Mouse (Mus musculus) ovary, postnatal 10 days (tissue): ENCODE results near the gene Timm10.

Experiments
- DNase-seq: peaks from one replicate; pipeline ENCODE4 v3.0.0; 2022; ENCODE audit warnings: low spot score

Gene Timm10

GRCm38 (mm10) chr2:84819861-84820260, 6.9 kb upstream of the Timm10 start:
- DNase-seq = no peak

DNA sequence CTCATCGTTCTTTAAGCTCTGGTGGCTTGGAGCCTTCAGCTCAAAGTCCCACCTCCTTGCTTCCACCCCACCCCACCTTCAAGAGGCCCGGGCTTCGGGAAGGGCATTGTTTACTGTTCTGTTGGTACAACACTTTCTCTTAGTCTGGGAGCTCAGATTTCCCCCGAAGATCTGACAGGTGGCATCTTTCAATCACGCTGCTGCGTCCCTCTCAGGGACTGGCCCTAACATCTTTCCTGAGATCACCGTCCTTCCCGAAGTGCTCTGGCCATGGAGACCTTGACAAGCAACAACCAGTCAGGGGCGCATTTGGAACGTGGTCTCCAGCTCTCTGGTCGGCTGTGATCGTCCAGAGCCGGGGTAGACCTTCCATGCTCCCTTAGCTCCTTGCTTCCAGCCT, 4.2 kb upstream of the Timm10 start, which contains the start of gene Smtnl1:
TSS of gene Smtnl1 (minus strand) at position 101 of the 400 bp plus-strand sequence.
- no peak for DNase-seq

- no peak for DNase-seq
Observed at GRCm38 (mm10) chr2:84823237-84823636, 3.6 kb upstream of the Timm10 start.

- no peak for DNase-seq
Observed at GRCm38 (mm10) chr2:84827283-84827920, 605 bp downstream of the Timm10 start.

DNA sequence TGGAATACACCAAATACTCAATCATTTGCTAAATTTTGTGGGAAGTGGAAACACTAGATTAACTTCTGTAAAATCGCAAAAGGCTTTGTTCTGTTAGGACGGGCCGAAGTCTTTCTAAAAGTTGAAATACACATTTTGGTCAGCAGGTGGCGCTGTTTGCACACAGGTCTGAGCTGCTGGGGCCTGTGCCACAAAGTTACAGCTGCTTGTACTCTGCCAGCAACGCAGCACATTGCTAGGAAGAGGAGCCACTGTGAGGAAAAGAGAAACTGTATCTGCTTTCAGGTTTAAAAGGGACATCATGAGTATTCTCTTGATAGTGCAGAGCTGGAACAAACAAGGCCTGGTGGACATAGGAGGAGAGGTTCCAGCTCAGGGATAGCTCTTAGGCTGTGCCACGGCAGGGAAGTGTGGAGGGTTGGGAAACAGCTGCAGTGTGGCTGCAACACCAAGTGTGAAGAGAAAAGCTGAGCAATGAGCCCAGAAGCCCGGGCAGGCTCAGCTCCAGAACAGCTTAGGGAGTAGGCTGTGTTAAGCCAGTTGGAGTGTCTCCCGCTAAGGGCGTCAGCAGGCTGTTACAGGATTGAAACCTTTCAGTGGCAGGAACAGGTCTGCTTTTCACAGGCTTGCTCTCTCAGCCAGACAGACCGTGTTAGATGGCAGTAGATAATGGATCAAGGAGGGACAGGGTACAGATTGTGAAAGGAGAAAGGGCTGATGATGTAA, 5.0 kb downstream of the Timm10 start:
- peak; percentile 67 for DNase-seq

- no peak for DNase-seq
Observed at GRCm38 (mm10) chr2:84837107-84837506, 10.3 kb downstream of the Timm10 start.

- DNase-seq = no peak
Observed at GRCm38 (mm10) chr2:84837817-84838592, 11.2 kb downstream of the Timm10 start.

GRCm38 (mm10) chr2:84838593-84838949, 11.8 kb downstream of the Timm10 start, which contains the start of gene Slc43a1:
TSS of gene Slc43a1 (plus strand) at chr2:84838850.
- no peak for DNase-seq

- no peak for DNase-seq
Observed at GRCm38 (mm10) chr2:84838993-84839980, 12.5 kb downstream of the Timm10 start.

- DNase-seq = peak; percentile 58
Observed at GRCm38 (mm10) chr2:84840016-84840747, 13.4 kb downstream of the Timm10 start.

- no peak for DNase-seq
Observed at GRCm38 (mm10) chr2:84840748-84841563, 14.2 kb downstream of the Timm10 start.

- DNase-seq = no peak
Observed at GRCm38 (mm10) chr2:84841905-84842304, 15.1 kb downstream of the Timm10 start.

GRCm38 (mm10) chr2:84843654-84844053, 16.9 kb downstream of the Timm10 start:
- no peak for DNase-seq

DNA sequence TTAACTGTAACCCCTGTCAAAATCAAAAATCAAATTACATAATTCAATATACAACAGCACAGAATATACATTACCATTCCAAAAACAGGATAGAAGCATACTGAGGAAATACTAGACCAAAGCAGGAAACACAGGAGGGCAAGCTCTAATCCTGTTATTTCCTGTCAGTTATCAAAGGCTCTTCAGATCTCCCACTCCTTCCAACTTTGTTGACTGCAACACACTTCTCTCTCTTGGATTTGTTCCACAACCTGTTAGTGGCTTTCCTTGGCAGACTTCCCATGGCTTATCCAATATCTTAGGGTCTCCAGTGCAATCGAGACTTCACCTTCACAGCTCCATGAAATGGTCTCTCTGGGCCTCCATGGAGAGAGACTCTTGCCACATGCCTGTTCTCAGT, 18.4 kb downstream of the Timm10 start:
- no peak for DNase-seq

GRCm38 (mm10) chr2:84850407-84851129, 23.8 kb downstream of the Timm10 start:
- DNase-seq = no peak

DNA sequence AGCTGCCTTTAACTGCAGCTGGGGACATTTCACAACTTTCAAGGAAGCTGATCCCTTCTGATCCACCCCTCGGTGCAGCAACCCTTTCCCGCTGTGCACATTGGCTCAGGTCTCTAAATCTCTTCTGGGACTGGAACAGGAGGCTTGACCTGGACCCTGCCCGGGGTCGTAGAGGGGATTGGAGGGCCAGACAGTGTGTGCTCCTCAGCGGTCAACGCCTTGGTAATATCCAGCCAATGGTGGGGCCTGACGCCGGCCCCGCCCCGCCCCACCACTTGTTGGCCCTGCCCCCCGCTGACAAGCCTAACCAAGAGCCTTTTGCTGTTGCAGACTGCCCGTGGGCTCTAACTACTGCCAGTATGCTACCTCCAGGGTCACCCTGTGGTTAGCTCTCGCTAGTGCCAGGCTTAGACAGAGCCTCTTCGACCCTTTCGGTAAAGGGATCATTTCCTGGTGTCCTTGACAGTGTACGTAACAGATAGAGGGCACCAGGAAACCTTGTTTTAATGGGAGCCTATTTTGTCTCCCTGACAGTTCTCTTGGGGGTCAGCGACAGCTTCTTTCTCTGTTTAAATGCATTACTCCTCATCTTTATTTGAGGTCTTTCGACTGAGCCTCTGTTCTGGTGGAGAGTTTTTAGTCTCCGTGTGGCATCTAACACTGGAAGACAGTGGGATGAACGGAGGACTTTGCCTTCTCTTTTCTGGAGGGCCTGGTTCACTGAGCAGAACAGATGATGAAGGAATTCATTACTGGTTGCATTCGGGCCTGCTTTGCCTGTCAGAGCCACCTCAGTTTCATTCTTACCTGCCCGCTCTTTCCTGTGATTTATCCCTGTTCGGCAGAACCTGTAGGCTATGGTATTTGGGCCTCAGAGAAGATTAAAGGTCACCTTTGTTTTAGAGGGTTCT, 24.6 kb downstream of the Timm10 start:
- no peak for DNase-seq

- no peak for DNase-seq
Observed at GRCm38 (mm10) chr2:84855732-84856131, 28.9 kb downstream of the Timm10 start.

DNA sequence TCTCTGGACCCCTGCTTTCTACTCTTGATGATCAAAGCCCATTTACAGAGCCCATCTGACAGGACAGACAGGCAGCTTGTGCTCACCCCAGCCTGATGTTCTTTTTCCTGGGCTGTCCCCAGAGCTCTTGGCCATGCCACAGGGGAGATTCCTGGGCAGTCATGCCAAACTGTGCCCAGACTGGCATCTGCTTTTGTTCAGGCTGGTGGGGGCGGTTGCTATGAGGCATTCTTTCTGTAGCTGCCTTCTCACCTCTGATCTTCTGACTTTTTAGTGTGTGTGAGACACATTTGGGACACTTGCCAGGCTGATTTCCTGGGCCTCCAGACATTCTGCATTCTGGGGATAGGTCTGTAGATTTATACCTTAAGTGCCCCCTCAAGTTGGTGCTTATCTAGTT, 31.8 kb downstream of the Timm10 start:
- no peak for DNase-seq
